Mouse (Mus musculus) kidney, adult 2 months (tissue): ENCODE results near the gene Mpeg1.

Source experiments
- CTCF ChIP-seq: fragments of 200-500 bp; conservative IDR thresholded peaks from 2 replicates; pipeline ENCODE4 v1.5.1; 2011; ENCODE audit warnings: low read depth, mild to moderate bottlenecking, control low read depth, low read length, moderate library complexity, mixed read lengths; ENCODE audit not compliant: insufficient read depth, insufficient read length
- POLR2A ChIP-seq: fragments of 200-500 bp; IDR thresholded peaks from one replicate; pipeline ENCODE4 v1.6.1; 2011; ENCODE audit warnings: low read depth, low read length, control low read depth

DNA sequence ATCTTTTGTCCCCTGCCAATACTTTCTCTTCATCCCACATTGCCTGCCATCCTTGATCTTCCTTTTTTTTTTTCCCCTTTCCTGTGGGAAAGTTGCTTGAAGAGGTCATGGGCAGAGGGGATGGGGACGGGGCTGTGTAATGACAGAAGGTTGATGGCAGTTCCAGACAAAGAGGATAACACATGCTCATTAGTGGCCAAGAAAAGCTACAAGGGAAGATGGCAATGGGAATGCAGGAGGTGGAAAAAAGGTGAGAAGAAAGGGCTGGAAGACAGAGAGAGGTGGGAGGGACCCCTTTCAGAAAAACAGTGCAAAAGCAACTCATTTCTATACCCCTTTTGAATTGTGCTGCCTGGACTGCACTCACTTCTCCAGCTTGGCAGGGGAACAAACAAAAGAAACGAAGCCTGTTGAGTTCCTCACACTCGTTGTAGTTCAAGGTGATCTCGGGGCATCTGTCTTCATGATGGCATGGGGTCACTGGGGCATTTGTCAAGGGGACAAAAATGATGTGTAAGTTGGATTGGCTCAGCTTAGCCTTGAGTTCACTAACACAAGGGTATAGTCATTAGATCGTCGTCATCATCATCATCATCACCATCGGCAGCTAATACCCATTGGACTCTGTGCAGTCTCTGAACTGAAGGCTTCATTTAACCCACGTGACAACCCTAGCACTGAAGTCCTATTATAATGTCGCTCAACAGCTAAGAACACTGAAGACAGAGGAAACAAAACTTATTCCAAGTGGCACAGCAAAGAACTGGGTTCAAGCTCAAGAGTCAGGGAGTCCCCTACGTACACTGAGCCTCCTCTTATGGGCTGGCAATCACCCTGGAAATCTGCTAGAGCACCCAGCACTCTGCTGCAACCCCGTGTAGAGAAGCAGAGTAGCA, 29.3 kb downstream of the Mpeg1 start:
- TF ChIP-seq POLR2A (no peak), CTCF (no peak)
